Mouse (Mus musculus) small intestine, adult 2 months (tissue): ENCODE measurements around the gene Ankrd33.

ENCODE experiments used
- CTCF ChIP-seq: fragments of 200-500 bp; IDR thresholded peaks from 2 replicates; pipeline ENCODE4 v1.5.1; 2012; ENCODE audit warnings: low read depth, mild to moderate bottlenecking, control low read depth, inconsistent platforms, low read length, moderate library complexity, mixed read lengths; ENCODE audit not compliant: insufficient replicate concordance, insufficient read length; ENCODE audit errors: extremely low read depth
- POLR2A ChIP-seq: fragments of 200-500 bp; IDR thresholded peaks from 2 replicates; pipeline ENCODE4 v1.6.1; 2012; ENCODE audit warnings: low read depth, mild to moderate bottlenecking, control low read depth, inconsistent platforms, low read length, moderate library complexity

- no peak for TF ChIP-seq POLR2A
- TF ChIP-seq CTCF = no peak
Observed at GRCm38 (mm10) chr15:101086451-101086850, 29.1 kb upstream of the Ankrd33 start.
